Mouse (Mus musculus) cerebellum, adult 2 months (tissue): Measurements from ENCODE around the gene Poc1a. TPM values are rescaled to one million over a fixed set of nuclear protein-coding genes. Genes with fewer than 3 reads are reported as not detected.

Experiments used
- DNase-seq, 2 experiments: peaks; one replicate each; pipeline ENCODE4 v3.0.0; 2021
- H3K27ac ChIP-seq: fragments of 200-500 bp; 2 replicates; pipeline ENCODE4 v1.5.1; 2012; ENCODE audit warnings: low read length, control low read depth, inconsistent platforms; ENCODE audit not compliant: insufficient read depth
- H3K27me3 ChIP-seq: fragments of 200-500 bp; 2 replicates; pipeline ENCODE4 v1.6.1; 2012; ENCODE audit warnings: inconsistent platforms, mild to moderate bottlenecking, low read length, moderate library complexity; ENCODE audit not compliant: control insufficient read depth, insufficient read depth
- H3K4me1 ChIP-seq: fragments of 200-500 bp; 2 replicates; pipeline ENCODE4 v1.6.1; 2011; ENCODE audit warnings: low read length; ENCODE audit not compliant: control insufficient read depth, insufficient read depth
- H3K4me3 ChIP-seq: fragments of 200-500 bp; replicated peaks from 2 replicates; pipeline ENCODE3; 2011; ENCODE audit warnings: mild to moderate bottlenecking, low read depth, low read length, control low read depth; ENCODE audit not compliant: insufficient read depth
- CTCF ChIP-seq: fragments of 200-500 bp; IDR thresholded peaks from 2 replicates; pipeline ENCODE4 v1.5.1; 2011; ENCODE audit warnings: low read depth, mild to moderate bottlenecking, control low read depth, low read length, moderate library complexity, borderline replicate concordance; ENCODE audit not compliant: insufficient read depth
- POLR2A ChIP-seq: fragments of 200-500 bp; IDR thresholded peaks from 2 replicates; pipeline ENCODE4 v1.6.1; 2011; ENCODE audit warnings: low read length, control low read depth, borderline replicate concordance; ENCODE audit not compliant: insufficient read depth
- WGBS: fragments of 180-500 bp; shearing (Covaris S2); methylation state at CpG from one replicate; pipeline ENCODE4 v1.1.7; 2018; 5-methylcytosine and 5-hydroxymethylcytosine counted together
- polyA plus RNA-seq: library from polyadenylated mRNA; depleted of rRNA; stranded (reverse); fragments of >200 nt; gene quantifications from 2 replicates; pipeline ENCODE4 v1.2.3, GENCODE M21; 2012

Poc1a gene
- polyA plus RNA-seq, 1 experiment: 3.9 TPM

GRCm38 (mm10) chr9:106319095-106319494, 38.2 kb downstream of the Poc1a start:
- TF ChIP-seq POLR2A (no peak), CTCF (no peak)
- Histone ChIP-seq H3K4me3 (no peak overlapping the region), H3K27ac (no peak overlapping the region), H3K27me3 (no peaks in the 10 kb centered on the region), H3K4me1 (no peaks in the 10 kb centered on the region; the same call in 1 of the 2 replicates)
- WGBS: 51% methylated on average over 2 of the region's 2 CpGs
- DNase-seq: no peak

- DNase-seq: no peak
Measured at GRCm38 (mm10) chr9:106322497-106322896, 41.6 kb downstream of the Poc1a start.

GRCm38 (mm10) chr9:106326241-106326640, 45.4 kb downstream of the Poc1a start:
- DNase-seq: no peak
- Histone ChIP-seq H3K4me3 (no peak overlapping the region), H3K27me3 (no peaks in the 10 kb centered on the region), H3K4me1 (no peaks in the 10 kb centered on the region), H3K27ac (no peak overlapping the region)
- 93% methylated on average over 8 of the region's 8 CpGs for WGBS
- TF ChIP-seq POLR2A (no peak), CTCF (no peak)

More at GRCm38 (mm10) chr9:106322497-106322896, 41.6 kb downstream of the Poc1a start:
- WGBS: 88% methylated on average over 3 of the region's 3 CpGs
- H3K27ac ChIP-seq: no peak overlapping the region
- no peak for TF ChIP-seq CTCF
- TF ChIP-seq POLR2A: no peak
- H3K4me3 ChIP-seq: no peak overlapping the region
- no peaks in the 10 kb centered on the region; the same call in 1 of the 2 replicates for H3K4me1 ChIP-seq
- H3K27me3 ChIP-seq: no peaks in the 10 kb centered on the region

- TF ChIP-seq CTCF (no peak), POLR2A (no peak)
- Histone ChIP-seq H3K4me3 (no peak overlapping the region), H3K4me1 (no peaks in the 10 kb centered on the region), H3K27me3 (no peaks in the 10 kb centered on the region), H3K27ac (no peak overlapping the region)
- WGBS: 41% methylated on average over 8 of the region's 8 CpGs
- no peak for DNase-seq
Measured at GRCm38 (mm10) chr9:106327125-106327809, 46.4 kb downstream of the Poc1a start.

GRCm38 (mm10) chr9:106328068-106328610, 47.3 kb downstream of the Poc1a start:
- Histone ChIP-seq H3K4me3 (no peak overlapping the region), H3K27me3 (no peaks in the 10 kb centered on the region), H3K27ac (no peak overlapping the region), H3K4me1 (no peaks in the 10 kb centered on the region)
- WGBS: 85% methylated on average over 7 of the region's 7 CpGs
- TF ChIP-seq POLR2A (no peak), CTCF (no peak)
- DNase-seq: no peak

- TF ChIP-seq CTCF (no peak), POLR2A (no peak)
- H3K27ac ChIP-seq: no peak overlapping the region
Measured at GRCm38 (mm10) chr9:106328772-106329511, 48.1 kb downstream of the Poc1a start.

GRCm38 (mm10) chr9:106332746-106333145, 51.9 kb downstream of the Poc1a start:
- H3K27ac ChIP-seq: no peak overlapping the region
- no peaks in the 10 kb centered on the region for H3K27me3 ChIP-seq
- H3K4me3 ChIP-seq: no peak overlapping the region
- no peaks in the 10 kb centered on the region for H3K4me1 ChIP-seq
- no peak for TF ChIP-seq POLR2A
- no peak for TF ChIP-seq CTCF
- 62% methylated on average over 3 of the region's 3 CpGs for WGBS
- DNase-seq: no peak

More at GRCm38 (mm10) chr9:106328772-106329511, 48.1 kb downstream of the Poc1a start:
- H3K4me3 ChIP-seq: no peak overlapping the region
- WGBS: 60% methylated on average over 5 of the region's 5 CpGs
- DNase-seq: no peak
- no peaks in the 10 kb centered on the region for H3K27me3 ChIP-seq
- no peaks in the 10 kb centered on the region for H3K4me1 ChIP-seq

GRCm38 (mm10) chr9:106337620-106338019, 56.8 kb downstream of the Poc1a start:
- TF ChIP-seq CTCF (no peak), POLR2A (no peak)
- no peak for DNase-seq
- no peaks in the 10 kb centered on the region for H3K27me3 ChIP-seq
- no peaks in the 10 kb centered on the region for H3K4me1 ChIP-seq
- no peak overlapping the region for H3K4me3 ChIP-seq
- no peak overlapping the region for H3K27ac ChIP-seq
- 87% methylated on average over 9 of the region's 9 CpGs for WGBS
